Mouse (Mus musculus) liver, adult 2 months (tissue): ENCODE measurements around the gene Slc16a2. TPM values are rescaled to one million over a fixed set of nuclear protein-coding genes. Genes with fewer than 3 reads are reported as not detected.

Source experiments
- DNase-seq: peaks from one replicate; pipeline ENCODE4 v3.0.0-alpha.2; 2011; ENCODE audit warnings: low read depth, low spot score; ENCODE audit errors: extremely low read depth
- H3K27ac ChIP-seq: fragments of 200-500 bp; replicated peaks from 2 replicates; pipeline ENCODE4 v1.5.1; 2012; ENCODE audit warnings: low read depth, mild to moderate bottlenecking, control low read depth, inconsistent platforms, low read length; ENCODE audit not compliant: insufficient read depth
- H3K27me3 ChIP-seq: fragments of 200-500 bp; 2 replicates; pipeline ENCODE4 v1.6.1; 2012; ENCODE audit warnings: mild to moderate bottlenecking, moderate library complexity, low read length, inconsistent platforms; ENCODE audit not compliant: control insufficient read depth, insufficient read depth
- H3K36me3 ChIP-seq: fragments of 200-500 bp; 2 replicates; pipeline ENCODE4 v1.6.1; 2012; ENCODE audit warnings: low read length, inconsistent platforms; ENCODE audit not compliant: control insufficient read depth, insufficient read depth
- H3K4me1 ChIP-seq: fragments of 200-500 bp; 2 replicates; pipeline ENCODE4 v1.6.1; 2011; ENCODE audit warnings: low read length; ENCODE audit not compliant: control insufficient read depth, insufficient read depth
- H3K4me3 ChIP-seq: fragments of 200-500 bp; 2 replicates; pipeline ENCODE4 v1.5.1; 2011; ENCODE audit warnings: low read depth, mild to moderate bottlenecking, control low read depth, low read length, moderate library complexity; ENCODE audit not compliant: insufficient read depth
- H3K79me2 ChIP-seq: fragments of 200-500 bp; 2 replicates; pipeline ENCODE4 v1.6.1; 2012; ENCODE audit warnings: inconsistent platforms, mild to moderate bottlenecking, low read length, moderate library complexity; ENCODE audit not compliant: control insufficient read depth, insufficient read depth
- H3K9ac ChIP-seq: fragments of 200-500 bp; 2 replicates; pipeline ENCODE4 v1.6.1; 2012; ENCODE audit warnings: low read depth, mild to moderate bottlenecking, control low read depth, inconsistent platforms, low read length
- CTCF ChIP-seq: fragments of 200-500 bp; IDR thresholded peaks from 2 replicates; pipeline ENCODE4 v1.5.1; 2011; ENCODE audit warnings: low read depth, low read length, control low read depth
- POLR2A ChIP-seq: fragments of 200-500 bp; IDR thresholded peaks from 2 replicates; pipeline ENCODE4 v1.6.1; 2011; ENCODE audit warnings: low read length, control low read depth; ENCODE audit not compliant: insufficient read depth; ENCODE audit errors: extremely low read depth
- WGBS: fragments of 180-500 bp; shearing (Covaris S2); methylation state at CpG from one replicate; pipeline ENCODE4 v1.1.7; 2018; 5-methylcytosine and 5-hydroxymethylcytosine counted together
- polyA plus RNA-seq: library from polyadenylated mRNA; depleted of rRNA; stranded (reverse); fragments of >200 nt; gene quantifications from 2 replicates; pipeline ENCODE4 v1.2.3, GENCODE M21; 2012
- total RNA-seq: library from RNA; depleted of rRNA; stranded (reverse); fragments of >200 nt; gene quantifications from 2 replicates; pipeline ENCODE4 v1.2.3, GENCODE M21; 2014

The Slc16a2 gene
- total and polyA plus RNA-seq, 2 experiments = 32.7 to 197 TPM

GRCm38 (mm10) chrX:103746197-103746596 lies 75.6 kb downstream of the Slc16a2 start:
- Histone ChIP-seq H3K36me3 (no peaks in the 10 kb centered on the region), H3K27ac (no peak overlapping the region), H3K9ac (no peak overlapping the region), H3K4me3 (no peak overlapping the region), H3K79me2 (peaks cover 3% of the 10 kb centered on the region; the same call in 1 of the 2 replicates), H3K4me1 (no peaks in the 10 kb centered on the region; the same call in 1 of the 2 replicates), H3K27me3 (no peaks in the 10 kb centered on the region)
- DNase-seq = no peak
- TF ChIP-seq POLR2A (no peak), CTCF (no peak)
- WGBS = 62% methylated on average over 1 of the region's 1 CpGs

- Histone ChIP-seq H3K79me2 (peaks cover 3% of the 10 kb centered on the region; the same call in 1 of the 2 replicates), H3K27ac (no peak overlapping the region), H3K4me3 (no peak overlapping the region), H3K27me3 (no peaks in the 10 kb centered on the region), H3K4me1 (no peaks in the 10 kb centered on the region; the same call in 1 of the 2 replicates), H3K36me3 (no peaks in the 10 kb centered on the region), H3K9ac (no peak overlapping the region)
- DNase-seq = no peak
- TF ChIP-seq CTCF = no peak
- TF ChIP-seq POLR2A = no peak
- 84% methylated on average over 7 of the region's 7 CpGs for WGBS
These were observed 77.4 kb downstream of the Slc16a2 start for GRCm38 (mm10) chrX:103744171-103745039.

GRCm38 (mm10) chrX:103742057-103742315 lies 79.8 kb downstream of the Slc16a2 start:
- no peak overlapping the region for H3K4me3 ChIP-seq
- TF ChIP-seq CTCF (no peak), POLR2A (no peak)
- DNase-seq = no peak
- no peaks in the 10 kb centered on the region for H3K27me3 ChIP-seq
- H3K9ac ChIP-seq = no peak overlapping the region
- peaks cover 2% of the 10 kb centered on the region; the same call in 1 of the 2 replicates for H3K4me1 ChIP-seq
- 71% methylated on average over 2 of the region's 2 CpGs for WGBS
- H3K79me2 ChIP-seq = peaks cover 3% of the 10 kb centered on the region; the same call in 1 of the 2 replicates
- no peaks in the 10 kb centered on the region for H3K36me3 ChIP-seq
- H3K27ac ChIP-seq = peak overlapping the region; percentile 47

- WGBS = 45% methylated on average over 8 of the region's 13 CpGs
- Histone ChIP-seq H3K27me3 (no peaks in the 10 kb centered on the region), H3K9ac (no peak overlapping the region), H3K27ac (peak overlapping the region; percentile 47), H3K36me3 (no peaks in the 10 kb centered on the region), H3K4me1 (peaks cover 2% of the 10 kb centered on the region; the same call in 1 of the 2 replicates), H3K79me2 (peaks cover 3% of the 10 kb centered on the region; the same call in 1 of the 2 replicates), H3K4me3 (no peak overlapping the region)
- DNase-seq = no peak
- TF ChIP-seq CTCF (no peak), POLR2A (no peak)
These were observed 80.3 kb downstream of the Slc16a2 start for GRCm38 (mm10) chrX:103741215-103742056.

GRCm38 (mm10) chrX:103734041-103734625 lies 87.7 kb downstream of the Slc16a2 start:
- DNase-seq = peak; percentile 94
- H3K27ac ChIP-seq = peak overlapping the region; percentile 95

More at GRCm38 (mm10) chrX:103734041-103734625, 87.7 kb downstream of the Slc16a2 start:
- no peaks in the 10 kb centered on the region for H3K79me2 ChIP-seq
- TF ChIP-seq POLR2A (no peak), CTCF (no peak)
- H3K27me3 ChIP-seq = no peaks in the 10 kb centered on the region
- H3K36me3 ChIP-seq = no peaks in the 10 kb centered on the region
- H3K4me1 ChIP-seq = peaks cover 31% of the 10 kb centered on the region
- 22% methylated on average over 7 of the region's 7 CpGs for WGBS
- H3K4me3 ChIP-seq = no peak overlapping the region
- H3K9ac ChIP-seq = peak overlapping the region; percentile 0; the same call in 1 of the 2 replicates
